ENCODE assay signal across 8 mouse cellular contexts in genomic region chr8:70765838-70766570, GRCm38 (mm10). TPM values are rescaled to one million over a fixed set of nuclear protein-coding genes. Genes with fewer than 3 reads are reported as not detected.
DNase-seq lines count a peak whose midpoint lies in the region; ATAC-seq and TF ChIP-seq lines count a peak whose summit lies in the region.

No protein-coding gene starts in this region.

- H3K9ac ChIP-seq in liver, embryonic 11.5 days (ENCODE audit: low read depth, low read length) = peak overlapping the region; percentile 74

- H3K4me2 ChIP-seq in liver, embryonic 11.5 days = peak overlapping the region; percentile 99

- peak overlapping the region; percentile 76 for H3K27ac ChIP-seq in bone marrow macrophage, adult 2 months (ENCODE audit: insufficient read depth, low read depth, low read length)
- H3K27ac ChIP-seq in liver, embryonic 11.5 days (ENCODE audit: low read depth, low read length) = peak overlapping the region; percentile 28

- DNase-seq in cerebellum, postnatal 10 days = peak; percentile 46 to 52
- no peak for DNase-seq in cerebellum, postnatal 36 days
- DNase-seq in heart, postnatal 4 days = peak; percentile 47
- DNase-seq in liver, embryonic 11.5 days (ENCODE audit: low spot score) = no peak
- peak; percentile 53 to 86 for DNase-seq in natural killer cell, adult 2 months (ENCODE audit: low spot score in 2 of 2)
- peak; percentile 59 for DNase-seq in yolk sac, embryonic 10.5 days (ENCODE audit: low spot score)
- no peak for DNase-seq in frontal cortex, postnatal 25 days (ENCODE audit: low spot score in 2 of 2)

- TF ChIP-seq CTCF in bone marrow macrophage, adult 2 months (IDR thresholded peaks at IDR 0.05; ENCODE audit: low read depth, low read length) = no peak; the same call in 1 of the 2 replicates

- no peaks in the 10 kb centered on the region for H3K27me3 ChIP-seq in liver, embryonic 11.5 days (replicated peaks; ENCODE audit: control insufficient read depth, insufficient read depth, low read length)

- no peak for TF ChIP-seq POLR2A in bone marrow macrophage, adult 2 months (IDR thresholded peaks at IDR 0.05; ENCODE audit: borderline replicate concordance, low read depth, low read length)

- peak overlapping the region; percentile 67 for H3K4me3 ChIP-seq in bone marrow macrophage, adult 2 months (ENCODE audit: insufficient read depth, low read length)
- peak overlapping the region; percentile 60 for H3K4me3 ChIP-seq in liver, embryonic 11.5 days (ENCODE audit: low read depth, low read length)

- H3K4me1 ChIP-seq in bone marrow macrophage, adult 2 months (ENCODE audit: control insufficient read depth, insufficient read depth, low read length) = peaks cover 42% of the 10 kb centered on the region
- H3K4me1 ChIP-seq in liver, embryonic 11.5 days (replicated peaks; ENCODE audit: control insufficient read depth, insufficient read depth, low read length) = peaks cover 76% of the 10 kb centered on the region

- no peak for ATAC-seq in liver, embryonic 11.5 days (replicated peaks; ENCODE audit: low FRiP score)

- WGBS in liver, embryonic 11.5 days = 2% methylated on average over 34 of the region's 34 CpGs

- H3K36me3 ChIP-seq in liver, embryonic 11.5 days (ENCODE audit: control insufficient read depth, insufficient read depth, low read length) = peaks cover 10% of the 10 kb centered on the region

- H3K9me3 ChIP-seq in liver, embryonic 11.5 days (ENCODE audit: control insufficient read depth, low read length) = no peaks in the 10 kb centered on the region

RNA-seq across cellular contexts. Expression of gene Mpv17l2, which starts 5.3 kb away (rescaled TPM):
- polyA plus RNA-seq in bone marrow macrophage, adult 2 months (2012; ENCODE audit: insufficient read depth, insufficient read length, missing spikeins) = 32.4 and 33.7 TPM in 2 replicates
- 10 to 100 TPM; 35.8 to 37.9 TPM for total RNA-seq in heart, postnatal 4 days (2021)
- polyA plus RNA-seq in liver, embryonic 11.5 days (2014; fragmentation: Nextera tagmentation; extraction: Ambion mirVana) = 67.7 and 76.4 TPM in 2 replicates

RNA-seq across cellular contexts. Expression of gene Pik3r2, which starts 10.5 kb away (rescaled TPM):
- 26.9 and 27.5 TPM in 2 replicates for polyA plus RNA-seq in bone marrow macrophage, adult 2 months (2012; ENCODE audit: insufficient read depth, insufficient read length, missing spikeins)
- 10 to 100 TPM; 36.0 to 39.2 TPM for total RNA-seq in heart, postnatal 4 days (2021)
- polyA plus RNA-seq in liver, embryonic 11.5 days (2014; fragmentation: Nextera tagmentation; extraction: Ambion mirVana) = 41.5 and 44.6 TPM in 2 replicates

RNA-seq across cellular contexts. Expression of gene Rab3a, which starts 11.5 kb away (rescaled TPM):
- 7.9 and 9.4 TPM in 2 replicates for polyA plus RNA-seq in bone marrow macrophage, adult 2 months (2012; ENCODE audit: insufficient read depth, insufficient read length, missing spikeins)
- total RNA-seq in heart, postnatal 4 days (2021) = 10 to 100 TPM; 27.3 to 28.7 TPM
- polyA plus RNA-seq in liver, embryonic 11.5 days (2014; fragmentation: Nextera tagmentation; extraction: Ambion mirVana) = 6.3 and 6.9 TPM in 2 replicates

RNA-seq across cellular contexts. Expression of gene Mast3, which starts 38.9 kb away (rescaled TPM):
- polyA plus RNA-seq in bone marrow macrophage, adult 2 months (2012; ENCODE audit: insufficient read depth, insufficient read length, missing spikeins) = 57.7 and 59.6 TPM in 2 replicates
- total RNA-seq in heart, postnatal 4 days (2021) = 1 to 10 TPM; 8.4 to 8.9 TPM
- 18.2 and 19.3 TPM in 2 replicates for polyA plus RNA-seq in liver, embryonic 11.5 days (2014; fragmentation: Nextera tagmentation; extraction: Ambion mirVana)

RNA-seq across cellular contexts. Expression of gene Il12rb1, which starts 42.2 kb away (rescaled TPM):
- 0.20 TPM in 1 of 2 replicates, not detected in the other for polyA plus RNA-seq in bone marrow macrophage, adult 2 months (2012; ENCODE audit: insufficient read depth, insufficient read length, missing spikeins)
- under 1 TPM in 1 of 2 experiments, not detected in 1; 0.12 TPM for total RNA-seq in heart, postnatal 4 days (2021)
- 0.10 and 0.25 TPM in 2 replicates for polyA plus RNA-seq in liver, embryonic 11.5 days (2014; fragmentation: Nextera tagmentation; extraction: Ambion mirVana)

Comparison
In these comparisons a context has a peak if more than half of its experiments do, and no peak if none do; other contexts are left out.
1. DNase-seq: peak in cerebellum, postnatal 10 days (2 of 2), heart, postnatal 4 days (single experiment), natural killer cell, adult 2 months (2 of 2) and yolk sac, embryonic 10.5 days (single experiment); none in cerebellum, postnatal 36 days (0 of 2), liver, embryonic 11.5 days (single experiment) and frontal cortex, postnatal 25 days (0 of 2).